Mouse (Mus musculus): ENCODE measurements at regions not wholly inside any gene's neighbourhood (a gene's known extent, or its start where the extent isn't known, plus 50 kb on each side); places are given as distances from the start of the nearest gene placed in this dataset.

DNA sequence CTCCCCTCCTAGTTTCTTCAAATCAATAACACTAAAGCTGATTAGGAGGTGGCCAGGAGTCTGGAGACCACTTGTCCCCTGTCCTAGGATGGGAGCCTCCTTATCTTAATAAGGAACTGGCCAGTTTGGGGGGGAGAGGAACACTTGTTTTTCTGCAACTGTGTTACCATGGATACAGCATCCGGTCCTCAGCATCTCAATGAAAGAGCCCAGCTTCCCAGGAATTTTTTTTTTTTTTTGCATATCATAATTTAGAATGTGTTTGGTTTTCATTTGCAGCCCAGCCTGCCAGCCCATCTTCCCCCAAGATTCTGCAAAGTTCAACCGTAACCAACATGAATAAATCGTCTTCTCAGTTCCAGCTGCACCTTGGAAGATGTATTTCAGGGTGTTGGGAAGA is 93.6 kb downstream of the Tmem130 start:
- DNase-seq (ENCODE audit: low spot score) = no peak
- WGBS = 74% methylated on average over 3 of the region's 3 CpGs
- Histone ChIP-seq H3K4me1 (ENCODE audit: insufficient read depth, low read depth, low read length) (no peaks in the 10 kb centered on the region), H3K4me2 (replicated peaks; ENCODE audit: low read depth, low read length) (no peak overlapping the region), H3K27ac (ENCODE audit: low read length) (no peak overlapping the region), H3K9me3 (ENCODE audit: low read length) (no peaks in the 10 kb centered on the region), H3K9ac (replicated peaks; ENCODE audit: low read depth) (no peak overlapping the region), H3K36me3 (ENCODE audit: insufficient read depth, low read length) (no peaks in the 10 kb centered on the region), H3K27me3 (replicated peaks; ENCODE audit: insufficient read depth, low read length) (no peaks in the 10 kb centered on the region), H3K4me3 (ENCODE audit: low read depth, low read length) (no peak overlapping the region)
- no peak for ATAC-seq
- no peak for TF ChIP-seq EP300 (IDR thresholded peaks at IDR 0.05)
- no peak for TF ChIP-seq CTCF (IDR thresholded peaks at IDR 0.05)

- DNase-seq (ENCODE audit: low spot score) = no peak
- H3K4me1 ChIP-seq (ENCODE audit: insufficient read depth, low read depth, low read length) = no peaks in the 10 kb centered on the region
- no peak overlapping the region for H3K9ac ChIP-seq (replicated peaks; ENCODE audit: low read depth)
- WGBS = 83% methylated on average over 13 of the region's 13 CpGs
- H3K4me2 ChIP-seq (replicated peaks; ENCODE audit: low read depth, low read length) = no peak overlapping the region
- TF ChIP-seq CTCF (IDR thresholded peaks at IDR 0.05) (no peak), EP300 (IDR thresholded peaks at IDR 0.05) (no peak)
- H3K27me3 ChIP-seq (replicated peaks; ENCODE audit: insufficient read depth, low read length) = no peaks in the 10 kb centered on the region
- H3K4me3 ChIP-seq (ENCODE audit: low read depth, low read length) = no peak overlapping the region
- H3K9me3 ChIP-seq (ENCODE audit: low read length) = no peaks in the 10 kb centered on the region
- no peaks in the 10 kb centered on the region for H3K36me3 ChIP-seq (ENCODE audit: insufficient read depth, low read length)
- H3K27ac ChIP-seq (ENCODE audit: low read length) = no peak overlapping the region
- ATAC-seq = no peak
Measured at GRCm38 (mm10) chr5:144678815-144679750, 82.5 kb downstream of the Tmem130 start.

DNA sequence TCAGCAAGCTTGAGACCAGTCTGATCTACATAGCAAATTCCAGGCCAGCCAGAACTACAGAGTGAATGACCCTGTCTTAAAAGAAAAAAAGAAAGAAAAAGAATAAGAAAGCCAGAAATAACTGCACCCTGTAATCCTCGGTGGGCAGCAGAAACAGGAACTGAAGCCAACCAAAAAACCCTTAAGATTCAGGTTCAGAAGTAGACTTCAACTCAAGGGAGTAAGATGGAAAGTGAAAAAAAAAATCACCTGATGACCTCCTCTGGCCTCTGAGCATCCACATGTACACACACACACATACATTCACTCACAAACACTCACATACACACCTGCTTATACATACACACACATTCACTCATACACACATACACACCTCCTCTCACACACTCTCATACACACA is 77.4 kb downstream of the Tmem130 start:
- no peak overlapping the region for H3K27ac ChIP-seq (ENCODE audit: low read length)
- 68% methylated on average over 1 of the region's 1 CpGs for WGBS
- no peak overlapping the region for H3K4me2 ChIP-seq (replicated peaks; ENCODE audit: low read depth, low read length)
- no peaks in the 10 kb centered on the region for H3K36me3 ChIP-seq (ENCODE audit: insufficient read depth, low read length)
- no peak overlapping the region for H3K9ac ChIP-seq (replicated peaks; ENCODE audit: low read depth)
- ATAC-seq (no peak), DNase-seq (ENCODE audit: low spot score) (no peak)
- H3K27me3 ChIP-seq (replicated peaks; ENCODE audit: insufficient read depth, low read length) = no peaks in the 10 kb centered on the region
- no peak for TF ChIP-seq EP300 (IDR thresholded peaks at IDR 0.05)
- no peak for TF ChIP-seq CTCF (IDR thresholded peaks at IDR 0.05)
- H3K4me1 ChIP-seq (ENCODE audit: insufficient read depth, low read depth, low read length) = no peaks in the 10 kb centered on the region
- H3K4me3 ChIP-seq (ENCODE audit: low read depth, low read length) = no peak overlapping the region
- H3K9me3 ChIP-seq (ENCODE audit: low read length) = no peaks in the 10 kb centered on the region
